Mouse (Mus musculus): ENCODE results near the gene Peg3.
A peak's percentile ranks its signal among the peaks of the same experiment; 100 is the strongest.

DNA sequence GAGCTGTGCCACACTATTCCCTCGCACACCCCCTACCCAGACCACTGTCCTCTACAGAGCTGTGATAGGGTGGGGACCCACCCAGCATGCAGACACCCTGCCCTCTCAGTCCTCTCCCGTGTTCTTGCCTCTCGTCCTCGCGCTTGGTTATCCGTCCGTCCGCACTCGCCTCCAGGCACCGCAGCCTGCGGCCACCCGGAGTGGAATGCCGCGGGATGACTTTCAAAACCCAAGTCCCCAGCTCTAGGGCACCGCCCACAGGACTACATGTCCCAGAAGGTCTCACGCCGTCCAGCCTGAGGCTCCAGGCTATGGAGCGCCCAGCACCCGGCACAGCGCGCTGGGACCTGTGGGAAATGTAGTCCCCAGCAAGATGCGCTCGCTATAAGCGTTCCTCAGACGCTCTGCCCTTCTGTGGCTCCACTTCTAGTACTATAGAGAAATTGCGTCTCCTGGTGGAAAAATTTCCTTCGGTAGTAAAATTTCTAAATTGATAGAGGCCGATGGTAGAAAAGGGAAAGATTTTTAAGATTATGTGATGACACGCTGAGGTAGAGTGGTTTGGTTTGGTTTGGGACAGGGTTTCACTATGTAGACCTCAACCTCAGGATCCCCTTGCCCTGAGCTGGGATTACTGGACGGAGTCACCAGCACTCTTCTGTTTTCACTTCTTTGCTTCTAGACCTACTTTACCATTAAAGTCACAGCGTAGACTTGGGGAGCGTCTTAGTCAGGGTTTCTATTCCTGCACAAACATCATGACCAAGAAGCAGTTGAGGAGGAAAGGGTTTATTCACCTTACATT, 33.8 kb downstream of the Peg3 start, which contains the start of gene Zim1:
- TF ChIP-seq CTCF (IDR thresholded peaks at IDR 0.05; ENCODE audit: low read depth) (peak; percentile 67), EP300 (optimal IDR thresholded peaks at IDR 0.05) (no peak)
